Mouse (Mus musculus) small intestine, adult 2 months (tissue): ENCODE results near the gene 1810055G02Rik.

Source experiments
- CTCF ChIP-seq: fragments of 200-500 bp; IDR thresholded peaks from 2 replicates; pipeline ENCODE4 v1.5.1; 2012; ENCODE audit warnings: low read depth, mild to moderate bottlenecking, control low read depth, inconsistent platforms, low read length, moderate library complexity, mixed read lengths; ENCODE audit not compliant: insufficient replicate concordance, insufficient read length; ENCODE audit errors: extremely low read depth
- POLR2A ChIP-seq: fragments of 200-500 bp; IDR thresholded peaks from 2 replicates; pipeline ENCODE4 v1.6.1; 2012; ENCODE audit warnings: low read depth, mild to moderate bottlenecking, control low read depth, inconsistent platforms, low read length, moderate library complexity

GRCm38 (mm10) chr19:3669100-3669499 is 39.0 kb upstream of the 1810055G02Rik start:
- TF ChIP-seq CTCF: no peak
- TF ChIP-seq POLR2A: no peak
